Mouse (Mus musculus): ENCODE results near the gene Rft1. TPM values are rescaled to one million over a fixed set of nuclear protein-coding genes. Genes with fewer than 3 reads are reported as not detected.

Gene Rft1
- polyA plus RNA-seq, 1 experiment: 13.2 TPM

- no peaks in the 10 kb centered on the region for H3K4me1 ChIP-seq (ENCODE audit: control insufficient read depth, insufficient read depth, low read length)
- H3K4me3 ChIP-seq (ENCODE audit: insufficient read depth, low read length): no peak overlapping the region
- TF ChIP-seq POLR2A (IDR thresholded peaks at IDR 0.05; ENCODE audit: extremely low read depth, insufficient read depth, low read length): no peak
- TF ChIP-seq CTCF (IDR thresholded peaks at IDR 0.05; ENCODE audit: extremely low read depth, insufficient read depth, low read length): no peak
- no peak overlapping the region for H3K27ac ChIP-seq (ENCODE audit: insufficient read depth, low read length)
These were observed 82.3 kb downstream of the Rft1 start for GRCm38 (mm10) chr14:30736413-30736812.

Other genes starting within 250 kb of the Rft1 start
- 21.0 and 21.4 TPM in 2 replicates for gene Dcp1a, start 174.8 kb upstream of the Rft1 start, polyA plus RNA-seq (2012; rRNA removed)
- gene Cacna1d, start 162.9 kb upstream of the Rft1 start, polyA plus RNA-seq (2012; rRNA removed): 53.4 and 53.8 TPM in 2 replicates
- gene Tkt, start 106.0 kb upstream of the Rft1 start, polyA plus RNA-seq (2012; rRNA removed): 154 and 158 TPM in 2 replicates
- 17.7 and 19.7 TPM in 2 replicates for gene Prkcd, start 28.1 kb upstream of the Rft1 start, polyA plus RNA-seq (2012; rRNA removed)
- gene Sfmbt1, start 60.5 kb downstream of the Rft1 start, polyA plus RNA-seq (2012; rRNA removed): 6.7 and 7.3 TPM in 2 replicates
- 36.5 and 38.4 TPM in 2 replicates for gene Tmem110, start 171.2 kb downstream of the Rft1 start, polyA plus RNA-seq (2012; rRNA removed)
- gene Mustn1, start 224.8 kb downstream of the Rft1 start, polyA plus RNA-seq (2012; rRNA removed): 2.5 and 3.0 TPM in 2 replicates
- gene Itih4, start 232.1 kb downstream of the Rft1 start, polyA plus RNA-seq (2012; rRNA removed): 0.04 and 0.09 TPM in 2 replicates

Measured in cortical plate, adult 2 months (tissue).